Mouse (Mus musculus): ENCODE data around the gene Snph. TPM values are rescaled to one million over a fixed set of nuclear protein-coding genes. Genes with fewer than 3 reads are reported as not detected.

Gene Snph
- total RNA-seq, 1 experiment from 2014 or later = not detected

GRCm38 (mm10) chr2:151608435-151608834 lies 24.0 kb downstream of the Snph start:
- no peak for ATAC-seq (ENCODE audit: extremely low read depth, insufficient number of reproducible peaks, low FRiP score, poor library complexity, severe bottlenecking)

GRCm38 (mm10) chr2:151605437-151605987 lies 26.9 kb downstream of the Snph start:
- no peak for ATAC-seq (ENCODE audit: extremely low read depth, insufficient number of reproducible peaks, low FRiP score, poor library complexity, severe bottlenecking)

GRCm38 (mm10) chr2:151603630-151604029 lies 28.8 kb downstream of the Snph start:
- ATAC-seq (ENCODE audit: extremely low read depth, insufficient number of reproducible peaks, low FRiP score, poor library complexity, severe bottlenecking) = no peak

- no peak for ATAC-seq (ENCODE audit: extremely low read depth, insufficient number of reproducible peaks, low FRiP score, poor library complexity, severe bottlenecking)
These were observed 30.3 kb downstream of the Snph start for GRCm38 (mm10) chr2:151602106-151602505.

DNA sequence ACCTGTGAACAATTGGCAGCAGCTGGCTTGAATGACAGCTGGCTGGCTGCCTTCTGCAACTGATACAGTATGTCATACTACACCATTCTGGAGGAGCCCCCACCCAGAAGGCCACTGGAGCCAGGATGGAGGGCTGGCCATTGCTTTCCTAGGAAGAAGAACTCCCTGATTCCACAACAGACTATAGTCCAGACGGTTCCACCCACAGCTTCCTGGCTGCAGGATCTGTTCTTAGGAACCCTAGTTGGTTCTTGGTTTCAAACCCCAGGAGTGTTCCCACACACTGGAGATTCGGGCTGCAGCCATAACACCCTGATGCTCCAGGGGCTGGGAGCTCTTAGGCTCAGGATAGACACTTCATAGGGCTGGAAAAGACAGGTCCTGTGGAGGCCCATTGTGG lies 34.3 kb downstream of the Snph start:
- ATAC-seq (ENCODE audit: extremely low read depth, insufficient number of reproducible peaks, low FRiP score, poor library complexity, severe bottlenecking) = no peak

DNA sequence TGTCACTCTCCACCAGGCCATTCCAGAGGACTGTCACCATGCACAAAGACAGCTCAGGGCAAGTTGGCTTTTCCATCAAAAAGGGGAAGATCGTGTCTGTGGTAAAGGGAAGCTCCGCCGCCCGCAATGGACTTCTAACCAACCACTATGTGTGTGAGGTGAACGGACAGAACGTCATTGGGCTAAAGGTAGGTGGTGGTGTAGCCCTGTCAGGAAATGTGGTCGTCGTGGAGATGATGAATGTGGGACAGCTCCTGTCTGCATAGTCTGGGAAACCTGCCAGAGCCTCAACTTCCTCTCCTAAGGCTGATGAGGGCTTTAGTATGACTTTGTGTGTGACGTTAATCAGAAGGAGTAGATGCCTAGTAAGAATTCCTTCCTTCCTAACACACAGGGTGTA lies 45.1 kb downstream of the Snph start:
- ATAC-seq (ENCODE audit: extremely low read depth, insufficient number of reproducible peaks, low FRiP score, poor library complexity, severe bottlenecking) = no peak

GRCm38 (mm10) chr2:151586807-151587206 lies 45.6 kb downstream of the Snph start:
- ATAC-seq (ENCODE audit: extremely low read depth, insufficient number of reproducible peaks, low FRiP score, poor library complexity, severe bottlenecking) = no peak

DNA sequence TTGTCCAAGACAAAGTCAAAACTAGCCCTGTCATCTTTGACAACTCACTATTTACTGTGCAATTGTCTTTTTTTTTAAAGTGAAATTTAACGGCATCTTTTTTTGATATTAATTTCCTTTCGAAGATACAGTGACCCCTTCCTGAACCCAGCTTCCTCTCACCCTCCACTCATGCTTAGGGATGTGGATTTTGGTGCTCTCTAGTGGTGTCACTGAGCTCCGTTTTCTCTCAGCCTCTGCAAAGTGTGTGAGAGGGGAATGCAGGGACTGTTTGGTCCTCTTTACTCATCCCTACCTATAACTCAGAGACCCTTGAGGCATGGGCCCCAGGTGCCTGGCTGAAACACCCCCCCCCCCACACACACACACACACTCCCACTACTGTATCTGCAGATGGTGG lies 46.5 kb downstream of the Snph start:
- no peak for ATAC-seq (ENCODE audit: extremely low read depth, insufficient number of reproducible peaks, low FRiP score, poor library complexity, severe bottlenecking)

DNA sequence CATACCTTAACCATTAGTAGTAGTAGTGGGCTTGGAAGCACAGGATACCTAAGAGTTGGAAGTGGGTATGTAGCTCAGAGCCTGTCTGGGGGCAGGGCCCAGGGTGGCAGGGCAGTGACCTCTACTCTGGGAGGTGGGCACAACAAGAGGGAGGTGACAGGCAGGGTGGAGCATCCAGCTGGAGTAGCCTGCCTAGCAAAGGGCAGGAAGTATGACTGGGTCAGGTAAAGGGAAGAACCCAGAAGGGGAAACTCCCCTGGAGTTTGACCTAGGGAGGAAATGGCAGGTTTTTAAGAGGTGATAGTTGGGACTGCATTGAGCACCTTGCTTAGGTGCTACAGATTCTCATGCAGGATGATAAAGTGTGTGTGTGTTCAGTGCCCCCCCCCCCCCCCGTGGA lies 51.4 kb downstream of the Snph start:
- ATAC-seq (ENCODE audit: extremely low read depth, insufficient number of reproducible peaks, low FRiP score, poor library complexity, severe bottlenecking) = no peak

DNA sequence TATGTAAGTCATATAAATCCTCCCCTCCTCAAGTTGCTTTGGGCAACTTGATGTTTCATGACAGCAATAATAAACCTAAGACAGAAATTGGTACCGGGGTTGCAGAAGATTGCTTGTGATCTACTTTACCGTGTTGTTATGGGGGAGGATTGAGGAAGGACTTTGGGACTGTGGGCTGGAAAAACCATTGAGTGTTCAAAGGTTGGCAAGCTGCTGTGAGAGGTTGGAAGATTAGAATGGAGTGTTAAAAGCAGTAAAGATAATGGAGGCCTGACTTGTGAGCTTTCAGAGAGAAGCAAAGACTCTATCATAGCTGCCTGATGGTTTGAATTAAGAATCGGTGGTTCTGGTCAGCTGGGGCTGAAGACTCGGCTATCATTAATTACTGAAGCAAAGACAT lies 53.2 kb downstream of the Snph start:
- ATAC-seq (ENCODE audit: extremely low read depth, insufficient number of reproducible peaks, low FRiP score, poor library complexity, severe bottlenecking) = no peak

GRCm38 (mm10) chr2:151575699-151576389 lies 56.5 kb downstream of the Snph start:
- peak; percentile 25; the same call in 1 of the 2 replicates for ATAC-seq (ENCODE audit: extremely low read depth, insufficient number of reproducible peaks, low FRiP score, poor library complexity, severe bottlenecking)

GRCm38 (mm10) chr2:151575119-151575698 lies 57.2 kb downstream of the Snph start:
- ATAC-seq (ENCODE audit: extremely low read depth, insufficient number of reproducible peaks, low FRiP score, poor library complexity, severe bottlenecking) = no peak; the same call in 1 of the 2 replicates

- ATAC-seq (ENCODE audit: extremely low read depth, insufficient number of reproducible peaks, low FRiP score, poor library complexity, severe bottlenecking) = no peak
These were observed 57.8 kb downstream of the Snph start for GRCm38 (mm10) chr2:151574607-151575006.

- no peak for ATAC-seq (ENCODE audit: extremely low read depth, insufficient number of reproducible peaks, low FRiP score, poor library complexity, severe bottlenecking)
These were observed 58.7 kb downstream of the Snph start for GRCm38 (mm10) chr2:151573667-151574066.

DNA sequence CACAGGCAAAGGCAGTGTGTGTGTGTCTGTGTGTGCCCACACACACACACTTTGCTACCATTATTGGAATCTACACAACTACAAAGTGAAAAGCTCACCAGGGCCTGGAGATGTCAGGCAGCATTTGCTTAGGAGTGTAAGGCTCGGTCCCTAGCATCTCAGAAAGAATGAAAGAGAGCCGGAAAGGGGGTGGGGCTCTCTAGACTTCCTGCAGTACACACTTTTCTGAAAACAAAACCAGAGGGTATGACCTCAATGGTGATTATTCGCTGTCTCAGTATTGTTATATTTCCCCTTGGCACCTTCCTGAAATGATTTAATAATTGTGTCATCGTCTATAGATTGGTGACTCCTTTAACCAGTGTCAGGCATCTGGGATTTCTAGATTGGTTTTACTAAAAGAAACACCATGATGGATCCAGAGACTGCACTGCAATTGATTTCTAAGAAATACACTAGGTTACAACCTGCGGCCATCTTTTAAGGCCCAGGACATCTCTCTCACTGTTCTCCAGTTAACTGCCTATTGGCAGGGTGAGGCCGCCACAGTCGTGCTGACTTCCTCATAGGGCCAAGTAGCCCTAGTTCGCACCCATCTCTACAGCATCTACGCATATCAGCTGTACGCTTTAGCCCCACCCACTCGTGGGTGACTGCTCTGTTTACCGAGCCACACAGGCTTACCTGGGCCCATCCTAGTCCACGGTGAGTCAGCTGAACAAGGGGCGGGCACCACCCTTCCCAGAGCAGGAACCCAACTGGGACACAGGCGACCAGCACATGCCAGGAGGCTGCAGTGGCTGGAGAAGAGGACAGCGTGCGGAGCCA lies 60.3 kb downstream of the Snph start, which contains the start of gene Sdcbp2:
Sdcbp2 (plus strand) TSS at position 750 of the 828 bp plus-strand sequence.
- ATAC-seq (ENCODE audit: extremely low read depth, insufficient number of reproducible peaks, low FRiP score, poor library complexity, severe bottlenecking) = no peak

DNA sequence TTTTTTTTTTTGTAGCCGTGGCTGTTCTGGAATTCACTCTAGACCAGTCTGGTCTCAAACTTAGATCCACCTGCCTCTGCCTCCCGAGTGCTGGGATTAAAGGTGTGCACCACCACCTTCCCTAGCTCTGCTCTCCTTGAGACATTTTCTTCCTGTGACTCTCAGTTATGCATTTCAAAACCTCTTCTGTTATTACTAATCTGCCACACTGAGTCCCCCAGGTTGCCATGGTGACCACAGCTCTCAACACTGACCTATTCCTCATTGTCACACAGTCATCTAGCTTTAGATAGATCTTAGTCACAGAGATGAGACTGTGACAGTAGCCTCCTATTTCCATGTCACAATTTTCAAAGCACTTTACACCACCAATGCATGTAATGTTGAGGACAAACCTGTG lies 62.9 kb downstream of the Snph start:
- no peak for ATAC-seq (ENCODE audit: extremely low read depth, insufficient number of reproducible peaks, low FRiP score, poor library complexity, severe bottlenecking)

GRCm38 (mm10) chr2:151566856-151567255 lies 65.5 kb downstream of the Snph start:
- no peak for ATAC-seq (ENCODE audit: extremely low read depth, insufficient number of reproducible peaks, low FRiP score, poor library complexity, severe bottlenecking)

DNA sequence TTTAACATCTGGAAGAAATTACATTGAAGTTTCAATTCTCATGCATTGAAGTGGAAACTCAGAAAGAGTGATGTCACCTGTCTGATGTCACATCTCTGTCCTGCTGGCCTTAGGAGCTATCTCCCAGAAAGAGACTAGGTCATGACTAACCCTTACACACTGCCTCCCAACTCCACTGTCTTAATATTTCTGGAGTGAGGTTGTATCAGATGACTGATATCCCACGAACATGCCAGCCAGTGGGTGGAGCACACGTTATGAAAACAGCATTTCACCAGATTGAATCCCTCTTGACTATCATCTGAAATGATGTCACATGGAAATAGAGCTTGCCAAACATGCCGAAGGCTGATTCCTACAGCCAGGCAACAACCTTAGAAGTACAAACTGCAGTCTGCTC lies 67.4 kb downstream of the Snph start:
- ATAC-seq (ENCODE audit: extremely low read depth, insufficient number of reproducible peaks, low FRiP score, poor library complexity, severe bottlenecking) = no peak

DNA sequence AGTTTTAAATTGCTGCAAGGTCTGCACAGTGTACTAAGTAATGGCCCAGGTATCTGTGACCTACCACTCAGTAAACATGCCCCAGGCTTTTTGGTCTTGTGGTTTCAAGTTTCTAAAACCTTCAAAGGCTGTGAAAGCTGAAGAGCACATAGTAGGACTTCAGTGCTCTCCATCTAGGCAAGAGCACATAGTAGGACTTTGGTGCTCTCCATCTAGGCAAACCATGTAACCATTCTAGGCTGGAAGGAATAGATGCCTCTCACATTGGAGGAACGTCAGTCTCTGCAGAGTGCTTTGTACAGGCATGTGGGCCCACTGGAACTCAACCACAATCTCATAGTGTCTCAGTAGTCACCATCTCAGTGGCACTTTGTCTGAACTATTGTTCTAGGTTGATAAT lies 68.4 kb downstream of the Snph start:
- no peak for ATAC-seq (ENCODE audit: extremely low read depth, insufficient number of reproducible peaks, low FRiP score, poor library complexity, severe bottlenecking)

Data from neutrophil, adult 5-6 weeks (primary cell).